Mouse (Mus musculus): ENCODE measurements around the gene Cfap45.
A peak's percentile ranks its signal among the peaks of the same experiment; 100 is the strongest.

The Cfap45 gene

GRCm38 (mm10) chr1:172550551-172550951, 29.9 kb downstream of the Cfap45 start:
- ATAC-seq (ENCODE audit: insufficient number of reproducible peaks, low FRiP score, low TSS enrichment), result peak; percentile 62

DNA sequence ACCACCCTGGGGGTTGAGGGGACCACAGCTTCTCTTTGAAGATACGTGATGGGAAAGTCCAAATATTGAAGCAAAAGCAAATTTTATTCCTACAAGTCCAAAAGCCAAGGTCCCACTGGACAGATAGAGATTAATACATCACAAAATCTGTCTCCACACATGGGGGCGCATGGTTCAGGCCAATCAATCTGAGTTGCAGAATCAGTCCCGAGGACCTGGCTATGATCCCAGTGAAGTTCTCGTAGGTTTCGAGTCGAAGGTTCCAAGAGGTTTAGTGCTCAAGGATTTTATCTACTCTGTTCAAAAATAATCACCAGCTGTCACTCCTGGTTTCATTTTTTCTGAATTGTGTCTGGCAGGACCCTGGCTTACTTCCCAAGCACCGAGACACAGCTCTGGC, 30.4 kb downstream of the Cfap45 start:
- ATAC-seq (ENCODE audit: insufficient number of reproducible peaks, low FRiP score, low TSS enrichment), result no peak

DNA sequence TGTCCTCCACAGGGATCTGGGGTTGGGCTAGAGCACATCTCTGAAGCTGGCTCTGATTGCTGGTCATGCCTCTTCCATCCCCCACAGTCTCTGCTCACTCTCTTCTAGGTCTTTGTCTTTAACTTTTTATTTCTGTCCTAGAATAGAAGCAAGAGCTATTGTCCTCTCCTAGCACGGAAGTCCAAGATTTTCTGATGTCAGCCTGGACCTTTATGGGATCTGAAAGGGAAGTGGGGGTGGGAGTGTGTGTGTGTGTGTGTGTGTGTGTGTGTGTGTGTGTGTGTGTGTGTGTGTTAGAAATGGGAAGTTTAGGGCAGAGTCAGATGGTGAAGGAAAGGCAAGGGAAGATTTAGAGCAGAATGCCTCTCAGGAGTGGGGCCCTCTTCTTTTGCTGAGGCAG, 32.0 kb downstream of the Cfap45 start:
- no peak for ATAC-seq (ENCODE audit: insufficient number of reproducible peaks, low FRiP score, low TSS enrichment)

GRCm38 (mm10) chr1:172555638-172556037, 35.0 kb downstream of the Cfap45 start, which contains the start of gene Vsig8:
Gene Vsig8 (plus strand): TSS chr1:172555938.
- no peak for ATAC-seq (ENCODE audit: insufficient number of reproducible peaks, low FRiP score, low TSS enrichment)

- ATAC-seq (ENCODE audit: insufficient number of reproducible peaks, low FRiP score, low TSS enrichment), result peak; percentile 77
Measured at GRCm38 (mm10) chr1:172562641-172563464, 42.3 kb downstream of the Cfap45 start.

DNA sequence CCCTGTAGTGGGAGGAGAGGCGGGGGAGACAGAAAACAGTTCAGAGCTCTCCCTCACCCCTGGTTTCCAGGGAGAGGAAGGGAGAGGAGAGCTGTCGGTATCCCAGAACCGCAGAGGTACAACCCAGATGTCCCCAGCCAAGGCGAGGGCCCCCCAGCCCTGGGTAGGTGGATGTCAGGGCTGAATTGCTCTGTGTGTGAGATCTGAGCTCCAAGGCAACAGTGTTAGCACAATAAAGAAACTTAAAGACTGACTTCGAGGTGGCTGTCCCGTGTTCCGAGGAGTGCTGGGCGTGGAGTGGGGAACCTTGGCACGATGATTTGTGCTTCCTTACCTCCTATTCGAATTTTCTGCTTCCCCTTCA, 42.8 kb downstream of the Cfap45 start:
- ATAC-seq (ENCODE audit: insufficient number of reproducible peaks, low FRiP score, low TSS enrichment), result no peak; the same call in 1 of the 2 replicates

- ATAC-seq (ENCODE audit: insufficient number of reproducible peaks, low FRiP score, low TSS enrichment), result no peak
Measured at GRCm38 (mm10) chr1:172566131-172566530, 45.5 kb downstream of the Cfap45 start.

- ATAC-seq (ENCODE audit: insufficient number of reproducible peaks, low FRiP score, low TSS enrichment), result no peak
Measured at GRCm38 (mm10) chr1:172567758-172568157, 47.2 kb downstream of the Cfap45 start.

GRCm38 (mm10) chr1:172580116-172580515, 59.5 kb downstream of the Cfap45 start:
- ATAC-seq (ENCODE audit: insufficient number of reproducible peaks, low FRiP score, low TSS enrichment), result no peak

DNA sequence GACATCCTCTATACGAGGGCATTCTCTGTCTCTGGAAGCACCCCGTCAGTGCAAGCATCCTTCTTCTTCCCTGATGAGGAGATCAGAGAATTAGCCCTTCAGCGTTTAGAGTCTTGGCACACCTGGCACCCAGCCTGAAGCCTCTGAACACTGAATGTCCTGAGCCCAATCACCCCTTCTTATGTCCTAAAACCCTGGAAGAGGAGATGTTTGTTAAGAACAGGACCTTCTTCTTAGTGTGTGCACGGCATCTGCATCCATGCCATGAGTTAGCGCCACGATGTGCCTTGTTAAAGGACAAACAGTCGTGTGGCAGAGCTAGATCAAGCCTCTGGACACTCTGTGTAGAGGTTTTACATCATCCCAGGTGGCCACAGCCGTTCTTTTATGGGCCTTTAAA, 61.8 kb downstream of the Cfap45 start:
- ATAC-seq (ENCODE audit: insufficient number of reproducible peaks, low FRiP score, low TSS enrichment), result no peak

GRCm38 (mm10) chr1:172584271-172584670, 63.7 kb downstream of the Cfap45 start:
- no peak for ATAC-seq (ENCODE audit: insufficient number of reproducible peaks, low FRiP score, low TSS enrichment)

DNA sequence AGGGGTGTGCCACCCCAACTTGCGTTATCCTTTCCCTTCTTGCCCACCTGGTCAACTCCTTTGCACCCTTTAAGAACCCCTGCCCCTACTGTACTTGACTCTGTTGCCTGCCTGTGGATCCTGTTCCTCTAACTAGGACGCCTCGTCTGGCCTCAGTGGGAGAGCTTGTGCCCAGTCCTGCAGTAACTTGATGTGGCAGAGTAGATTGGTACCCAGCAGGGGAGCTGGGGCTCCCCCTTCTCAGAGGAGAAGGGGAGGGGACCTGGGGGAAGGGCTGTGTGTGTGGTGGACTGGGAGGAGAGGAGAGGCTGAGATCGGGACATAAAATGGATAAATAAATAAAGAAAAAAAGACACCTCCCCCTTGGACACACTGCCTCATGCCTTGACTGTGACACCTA, 64.4 kb downstream of the Cfap45 start:
- no peak for ATAC-seq (ENCODE audit: insufficient number of reproducible peaks, low FRiP score, low TSS enrichment)

DNA sequence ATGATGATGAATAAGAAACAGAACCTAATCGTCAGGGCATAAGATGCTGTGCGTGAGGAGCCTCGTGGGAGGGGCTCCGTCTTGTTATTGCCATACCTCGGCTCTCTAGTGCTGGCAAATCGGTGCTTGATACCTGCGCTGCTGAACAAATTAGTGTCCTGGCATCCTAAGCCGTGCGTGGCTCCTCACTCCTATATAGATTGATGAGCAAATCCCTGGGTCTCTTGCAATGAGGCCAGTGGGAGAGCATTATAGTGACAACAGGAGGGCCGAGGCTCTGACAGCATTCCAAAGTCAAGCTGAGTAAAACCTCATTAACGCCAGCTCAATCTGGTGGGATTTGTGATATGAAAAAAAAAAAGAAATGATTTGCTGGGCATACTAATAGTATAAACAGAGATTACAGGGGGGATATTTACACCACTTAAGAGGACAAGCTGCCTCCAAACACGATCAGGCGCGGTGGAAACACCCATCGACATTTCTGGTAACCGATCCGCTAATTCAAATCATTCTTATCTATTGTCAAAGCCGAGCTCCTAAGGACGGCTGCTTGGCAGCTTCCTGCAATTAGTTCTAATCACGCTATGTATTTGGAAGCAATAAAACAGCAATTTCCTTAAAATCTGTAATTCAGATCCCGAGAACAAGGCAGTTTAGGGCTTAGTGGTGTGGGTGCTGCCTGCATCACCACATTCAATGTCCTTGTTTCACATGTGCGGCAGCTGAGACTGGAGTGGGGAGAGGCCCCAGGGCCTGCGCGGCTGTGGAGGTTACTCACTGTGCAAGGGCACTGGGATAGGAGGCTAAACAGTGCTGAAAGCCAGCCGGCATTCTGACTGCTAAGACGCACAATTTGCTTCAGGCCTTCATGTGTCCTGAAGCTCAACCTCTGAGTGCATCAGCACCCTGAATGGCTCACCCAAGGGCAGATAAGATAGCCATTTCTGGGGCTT, 65.3 kb downstream of the Cfap45 start:
- ATAC-seq (ENCODE audit: insufficient number of reproducible peaks, low FRiP score, low TSS enrichment), result no peak

- ATAC-seq (ENCODE audit: insufficient number of reproducible peaks, low FRiP score, low TSS enrichment), result no peak
Measured at GRCm38 (mm10) chr1:172590385-172590784, 69.8 kb downstream of the Cfap45 start, which contains the start of gene Slamf8. Gene Slamf8 (minus strand): TSS chr1:172590568.

DNA sequence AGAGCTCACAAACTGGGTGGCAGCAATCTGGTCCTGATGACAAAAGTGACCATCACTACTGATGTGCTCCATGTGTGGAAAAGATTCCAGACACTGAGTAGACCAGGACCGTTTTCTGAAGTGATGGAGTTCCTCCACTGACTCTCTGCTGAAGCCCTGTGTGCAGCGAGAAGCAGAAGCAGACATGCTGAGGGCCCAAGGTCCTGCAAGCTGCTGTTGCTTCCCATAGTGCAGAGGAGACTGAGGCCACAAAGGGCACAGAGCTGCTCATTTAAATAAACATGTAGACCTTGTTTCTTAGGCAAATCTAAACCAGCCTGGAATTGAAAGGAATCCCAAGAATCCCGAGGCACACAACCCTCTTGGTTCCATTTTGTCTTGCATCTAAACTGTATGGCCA, 72.7 kb downstream of the Cfap45 start:
- no peak for ATAC-seq (ENCODE audit: insufficient number of reproducible peaks, low FRiP score, low TSS enrichment)

DNA sequence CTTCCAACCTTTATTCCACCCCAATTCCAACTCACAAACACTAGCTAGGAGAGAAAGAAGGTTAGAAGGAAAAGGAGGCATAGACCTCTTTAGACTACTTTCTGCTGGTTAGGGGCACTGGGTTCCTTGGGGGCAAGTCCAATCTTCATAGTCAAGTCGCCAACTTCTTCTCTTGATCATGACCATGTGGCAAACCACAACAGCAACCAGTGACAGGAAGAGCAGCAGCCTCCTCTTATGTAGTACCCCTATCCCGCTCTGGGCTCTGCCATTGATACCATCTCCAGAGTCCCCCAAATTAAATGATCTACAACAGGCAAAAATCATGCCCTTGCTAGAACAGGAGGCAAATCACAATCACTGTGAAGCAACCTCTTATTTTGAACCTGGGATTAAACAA, 73.4 kb downstream of the Cfap45 start:
- no peak for ATAC-seq (ENCODE audit: insufficient number of reproducible peaks, low FRiP score, low TSS enrichment)

DNA sequence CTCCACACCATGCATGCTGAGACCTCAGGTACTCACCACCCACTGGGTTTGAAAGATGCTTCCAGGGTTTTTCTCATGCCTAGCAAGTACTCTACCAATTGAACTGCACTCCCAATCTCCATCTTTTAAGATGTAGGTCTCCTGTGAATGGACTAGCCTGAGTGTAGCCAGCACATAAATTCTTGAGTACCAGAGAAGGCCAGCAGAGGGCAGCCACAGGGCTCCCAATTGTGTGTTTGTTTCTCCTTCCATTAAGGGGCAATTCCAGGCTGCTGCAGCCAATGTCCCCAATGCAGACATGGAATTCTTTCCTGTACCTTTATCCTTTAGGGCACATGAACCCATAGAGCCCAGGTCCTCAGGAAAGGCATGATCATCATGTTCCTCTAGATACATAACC, 73.9 kb downstream of the Cfap45 start:
- no peak for ATAC-seq (ENCODE audit: insufficient number of reproducible peaks, low FRiP score, low TSS enrichment)
